Mouse (Mus musculus): ENCODE data around the gene 1700067K01Rik.

DNA sequence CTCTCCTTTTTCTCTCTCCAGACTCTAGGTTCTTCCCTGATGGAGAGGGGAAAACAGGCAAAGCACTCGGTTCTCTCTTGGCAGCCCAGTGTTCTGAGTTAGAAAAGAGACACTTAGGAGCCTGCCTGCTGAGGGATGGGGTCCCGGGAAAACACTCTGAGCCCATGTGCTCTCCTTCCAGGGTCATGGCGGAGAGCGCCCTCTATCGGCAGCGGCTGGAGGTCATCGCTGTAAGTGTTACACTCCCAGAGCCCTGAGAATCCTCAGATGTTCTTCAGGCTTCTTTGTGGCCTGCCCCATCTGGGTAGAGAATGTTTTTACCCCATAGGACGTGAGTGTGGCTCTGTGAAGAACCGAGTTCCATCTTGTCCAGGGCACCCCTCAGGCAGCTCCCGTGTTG is 22.9 kb downstream of the 1700067K01Rik start:
- no peak for TF ChIP-seq POLR2A (IDR thresholded peaks at IDR 0.05; ENCODE audit: insufficient read depth, low read depth, low read length)
- TF ChIP-seq CTCF (IDR thresholded peaks at IDR 0.05; ENCODE audit: insufficient read depth, low read depth, low read length): peak; percentile 54; the same call in 1 of the 2 replicates

All from olfactory bulb, adult 2 months (tissue).